Mouse (Mus musculus): ENCODE data around the gene Smco4.

DNA sequence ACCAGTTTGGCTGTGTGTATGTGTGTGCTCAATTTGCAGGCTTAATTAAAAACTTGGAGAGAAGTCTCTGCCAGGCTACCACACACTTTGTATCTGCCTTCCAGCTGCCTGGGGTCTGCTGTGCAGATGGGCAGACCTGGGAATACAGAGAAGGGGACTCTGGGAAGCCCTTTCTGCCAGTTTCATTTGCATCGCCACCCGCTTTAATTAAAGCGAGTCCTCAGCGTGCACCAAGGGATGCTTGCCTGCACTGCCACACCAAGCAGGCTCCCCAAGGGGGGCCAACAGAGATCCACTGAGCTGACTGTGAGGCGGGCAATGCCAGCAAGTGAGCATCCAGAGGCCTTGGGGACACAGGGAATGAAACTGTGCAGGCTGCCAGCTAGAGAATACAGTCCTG is 42.3 kb upstream of the Smco4 start:
- TF ChIP-seq EP300 (IDR thresholded peaks at IDR 0.05; ENCODE audit: low read depth) (no peak), CTCF (IDR thresholded peaks at IDR 0.05; ENCODE audit: low read depth) (no peak)

Data from liver, embryonic 14.5 days (tissue).